Mouse (Mus musculus): ENCODE measurements around the gene Gm45021.

- TF ChIP-seq USF1 (IDR thresholded peaks at IDR 0.05; ENCODE audit: low read depth) (no peak), E2F4 (IDR thresholded peaks at IDR 0.05; ENCODE audit: insufficient read depth) (no peak), POLR2A (IDR thresholded peaks at IDR 0.05; ENCODE audit: insufficient read length, low read depth) (no peak), POLR2AphosphoS2 (IDR thresholded peaks at IDR 0.05; ENCODE audit: insufficient read length, low read depth) (no peak), REST (IDR thresholded peaks at IDR 0.05; ENCODE audit: insufficient read depth, insufficient read length) (no peak), CEBPB (IDR thresholded peaks at IDR 0.05; ENCODE audit: insufficient read depth, poor library complexity, severe bottlenecking) (no peak), MAX (IDR thresholded peaks at IDR 0.05; ENCODE audit: low read depth) (no peak), MYOD1 (IDR thresholded peaks at IDR 0.05; ENCODE audit: control insufficient read depth in 1 of 3, insufficient read length in 2 of 3, low read depth in 2 of 3) (no peak), SRF (IDR thresholded peaks at IDR 0.05; ENCODE audit: control insufficient read depth, insufficient read length, low read depth) (no peak), MYOG (IDR thresholded peaks at IDR 0.05; ENCODE audit: control insufficient read depth in 1 of 3, insufficient read depth in 1 of 3, insufficient read length in 2 of 3, low read depth in 2 of 3) (no peak)
These were observed 41.4 kb downstream of the Gm45021 start for GRCm38 (mm10) chr6:48630831-48631230.
